8 mouse cellular contexts compared by ENCODE assay signal in the genomic region with DNA sequence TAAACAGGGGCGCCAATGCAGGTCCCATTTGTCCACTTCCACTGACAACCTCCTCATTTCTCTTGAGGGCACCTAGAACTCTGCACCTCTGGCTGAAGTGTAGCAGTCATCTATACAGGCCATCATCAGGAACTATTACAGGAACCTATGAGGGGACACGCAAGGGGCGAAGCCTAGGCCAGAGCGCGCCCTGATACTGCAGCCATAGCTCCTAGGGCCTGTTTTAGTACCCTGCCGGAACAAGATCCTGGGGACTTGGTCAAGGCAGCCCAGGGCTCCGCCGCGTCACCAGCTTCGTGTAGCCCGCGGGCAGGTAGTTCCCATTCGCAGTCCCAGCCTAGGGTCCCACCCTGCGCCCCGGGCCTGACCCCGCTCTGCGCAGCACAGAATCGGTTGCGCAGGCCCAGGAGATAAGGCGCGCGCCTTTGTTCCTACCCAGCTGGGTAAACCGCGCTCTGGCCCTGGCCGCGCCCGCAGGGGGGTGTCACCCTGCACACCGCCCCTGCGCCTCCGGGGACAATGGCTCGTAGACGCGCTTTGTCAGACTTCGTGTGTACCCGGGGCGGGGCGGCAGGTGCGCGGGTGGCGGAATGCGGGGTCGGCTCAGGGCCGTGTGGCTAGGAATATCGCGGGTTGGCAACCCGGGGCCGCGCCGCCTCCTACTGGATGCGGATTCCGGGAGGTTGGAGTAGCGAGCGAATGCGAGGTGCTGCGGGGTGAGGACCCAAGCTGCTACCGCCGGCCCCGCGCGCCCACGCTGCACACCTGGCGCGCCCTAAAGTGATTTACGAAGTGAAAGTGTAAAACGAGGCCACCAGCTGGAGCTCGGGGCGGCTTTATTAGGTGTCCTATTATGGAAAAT. TPM values are rescaled to one million over a fixed set of nuclear protein-coding genes. Genes with fewer than 3 reads are reported as not detected.
DNase-seq lines count a peak whose midpoint lies in the region; ATAC-seq and TF ChIP-seq lines count a peak whose summit lies in the region.

No protein-coding gene starts in this region.

- peak overlapping the region; percentile 23 for H3K4me3 ChIP-seq in left cerebral cortex, adult 2 months
- peak overlapping the region; percentile 32 for H3K4me3 ChIP-seq in embryonic facial prominence, embryonic 11.5 days (ENCODE audit: low read depth, low read length)
- peak overlapping the region; percentile 24 for H3K4me3 ChIP-seq in limb, embryonic 11.5 days (ENCODE audit: low read depth, low read length)
- peak overlapping the region; percentile 29 for H3K4me3 ChIP-seq in neural tube, embryonic 12.5 days

- no peaks in the 10 kb centered on the region for H3K4me1 ChIP-seq in embryonic facial prominence, embryonic 11.5 days (ENCODE audit: control insufficient read depth, insufficient read depth, low read length)
- peaks cover 23% of the 10 kb centered on the region for H3K4me1 ChIP-seq in limb, embryonic 11.5 days (ENCODE audit: control insufficient read depth, insufficient read depth, low read length)
- peaks cover 11% of the 10 kb centered on the region for H3K4me1 ChIP-seq in neural tube, embryonic 12.5 days

- no peaks in the 10 kb centered on the region for H3K36me3 ChIP-seq in embryonic facial prominence, embryonic 11.5 days (replicated peaks; ENCODE audit: control insufficient read depth, insufficient read depth, low read depth, low read length)
- no peaks in the 10 kb centered on the region for H3K36me3 ChIP-seq in limb, embryonic 11.5 days (ENCODE audit: control insufficient read depth, insufficient read depth, low read length)
- H3K36me3 ChIP-seq in neural tube, embryonic 12.5 days = no peaks in the 10 kb centered on the region

- peaks cover 53% of the 10 kb centered on the region for H3K27me3 ChIP-seq in embryonic facial prominence, embryonic 11.5 days (ENCODE audit: control insufficient read depth, insufficient read depth, low read length)
- H3K27me3 ChIP-seq in limb, embryonic 11.5 days (ENCODE audit: control insufficient read depth, insufficient read depth, low read length) = peaks cover 60% of the 10 kb centered on the region
- H3K27me3 ChIP-seq in neural tube, embryonic 12.5 days (replicated peaks) = peaks cover 73% of the 10 kb centered on the region

- H3K9me3 ChIP-seq in embryonic facial prominence, embryonic 11.5 days (replicated peaks; ENCODE audit: control insufficient read depth, low read length) = no peaks in the 10 kb centered on the region
- peaks cover 3% of the 10 kb centered on the region; the same call in 1 of the 2 replicates for H3K9me3 ChIP-seq in limb, embryonic 11.5 days (ENCODE audit: control insufficient read depth, low read length)
- no peaks in the 10 kb centered on the region for H3K9me3 ChIP-seq in neural tube, embryonic 12.5 days

- H3K27ac ChIP-seq in left cerebral cortex, adult 2 months = no peak overlapping the region
- H3K27ac ChIP-seq in embryonic facial prominence, embryonic 11.5 days (replicated peaks; ENCODE audit: low read depth, low read length) = no peak overlapping the region
- H3K27ac ChIP-seq in limb, embryonic 11.5 days (replicated peaks; ENCODE audit: low read depth, low read length) = no peak overlapping the region
- H3K27ac ChIP-seq in neural tube, embryonic 12.5 days = no peak overlapping the region

- TF ChIP-seq CTCF in left cerebral cortex, adult 2 months (IDR thresholded peaks at IDR 0.05) = no peak

- peak overlapping the region; percentile 55 for H3K4me2 ChIP-seq in embryonic facial prominence, embryonic 11.5 days (ENCODE audit: low read depth, low read length)
- peak overlapping the region; percentile 66 for H3K4me2 ChIP-seq in limb, embryonic 11.5 days (ENCODE audit: low read depth, severe bottlenecking)
- peak overlapping the region; percentile 62 for H3K4me2 ChIP-seq in neural tube, embryonic 12.5 days (replicated peaks)

- intact Hi-C loops in left cerebral cortex, adult 2 months (cut with DNase I) = no loop called here

- ATAC-seq in embryonic facial prominence, embryonic 11.5 days (replicated peaks; ENCODE audit: insufficient number of reproducible peaks, low FRiP score, low TSS enrichment, low read depth) = peak; percentile 61; the same call in 1 of the 2 replicates
- ATAC-seq in limb, embryonic 11.5 days (ENCODE audit: insufficient number of reproducible peaks, low FRiP score, low TSS enrichment, low read depth) = peak; percentile 59; the same call in 1 of the 2 replicates
- peak; percentile 71 for ATAC-seq in neural tube, embryonic 12.5 days (ENCODE audit: low FRiP score, low read depth)

- no peak overlapping the region for H3K9ac ChIP-seq in embryonic facial prominence, embryonic 11.5 days (replicated peaks; ENCODE audit: low read length)
- H3K9ac ChIP-seq in limb, embryonic 11.5 days (ENCODE audit: low read length) = no peak overlapping the region
- peak overlapping the region; percentile 38; the same call in 1 of the 2 replicates for H3K9ac ChIP-seq in neural tube, embryonic 12.5 days

- DNase-seq in left cerebral cortex, adult 2 months (ENCODE audit: extremely low spot score in 1 of 2, low spot score in 2 of 2) = no peak
- DNase-seq in left cerebral cortex, adult 8-10 months (ENCODE audit: low spot score in 2 of 2) = no peak
- peak; percentile 26 for DNase-seq in embryonic facial prominence, embryonic 11.5 days (ENCODE audit: low spot score)
- peak; percentile 72 for DNase-seq in limb, embryonic 11.5 days (ENCODE audit: low spot score)
- no peak for DNase-seq in T-cell, adult 2 months (ENCODE audit: low spot score)
- DNase-seq in layer of hippocampus, adult 18-20 months (ENCODE audit: low spot score in 2 of 2) = no peak
- no peak for DNase-seq in cerebellum, postnatal 36 days

- WGBS in embryonic facial prominence, embryonic 11.5 days = 3% methylated on average over 67 of the region's 67 CpGs
- 2% methylated on average over 66 of the region's 67 CpGs for WGBS in limb, embryonic 11.5 days
- 2% methylated on average over 67 of the region's 67 CpGs for WGBS in neural tube, embryonic 12.5 days

RNA-seq across cellular contexts. Expression of a gene that starts 10.6 kb away (rescaled TPM):
- total RNA-seq in left cerebral cortex, adult 2 months (2021) = not detected
- total RNA-seq in left cerebral cortex, adult 8-10 months (2022) = not detected
- polyA plus RNA-seq in embryonic facial prominence, embryonic 11.5 days (2014; fragmentation: Nextera tagmentation; extraction: Ambion mirVana) = not detected in 2 replicates
- 1.2 and 1.3 TPM in 2 replicates for polyA plus RNA-seq in limb, embryonic 11.5 days (2014; fragmentation: Nextera tagmentation; extraction: Ambion mirVana)
- polyA plus RNA-seq in neural tube, embryonic 12.5 days (2016; fragmentation: Nextera tagmentation; extraction: Ambion mirVana) = 6.9 and 10.3 TPM in 2 replicates
- not detected for total RNA-seq in layer of hippocampus, adult 18-20 months (2021)

RNA-seq across cellular contexts. Expression of a gene that starts 33.3 kb away (rescaled TPM):
- 10 to 100 TPM; 19.9 to 25.4 TPM for total RNA-seq in left cerebral cortex, adult 2 months (2021)
- total RNA-seq in left cerebral cortex, adult 8-10 months (2022) = 10 to 100 TPM; 25.1 to 28.9 (median 26.8) TPM
- polyA plus RNA-seq in embryonic facial prominence, embryonic 11.5 days (2014; fragmentation: Nextera tagmentation; extraction: Ambion mirVana) = 24.2 and 25.3 TPM in 2 replicates
- polyA plus RNA-seq in limb, embryonic 11.5 days (2014; fragmentation: Nextera tagmentation; extraction: Ambion mirVana) = 24.4 and 34.5 TPM in 2 replicates
- 23.5 and 25.0 TPM in 2 replicates for polyA plus RNA-seq in neural tube, embryonic 12.5 days (2016; fragmentation: Nextera tagmentation; extraction: Ambion mirVana)
- 10 to 100 TPM; 19.6 to 23.3 TPM for total RNA-seq in layer of hippocampus, adult 18-20 months (2021)

Comparison
In these comparisons a context has a peak if more than half of its experiments do, and no peak if none do; other contexts are left out.
1. DNase-seq: peak in embryonic facial prominence, embryonic 11.5 days (single experiment) and limb, embryonic 11.5 days (single experiment); none in left cerebral cortex, adult 2 months (0 of 2), left cerebral cortex, adult 8-10 months (0 of 2), T-cell, adult 2 months (single experiment), layer of hippocampus, adult 18-20 months (0 of 2) and cerebellum, postnatal 36 days (0 of 2).
2. Peak in every context shown above with its lines, with median percentiles within 50 percentile points of each other: H3K4me3 ChIP-seq, ATAC-seq and H3K4me2 ChIP-seq.